ENCODE assay signal across 24 mouse cellular contexts in genomic region chr6:50011071-50011470, GRCm38 (mm10).
DNase-seq lines count a peak whose midpoint lies in the region; ATAC-seq and TF ChIP-seq lines count a peak whose summit lies in the region.
"Had no signal": no experiment of that assay in that cellular context is flagged by ENCODE, and none has a peak within 500 bp of the region (broad histone marks: within the 10 kb centered on the region; RNA-seq: fewer than 3 reads in every experiment).

No protein-coding gene starts in this region.

- no peak overlapping the region for H3K4me3 ChIP-seq in hindbrain, postnatal 0 days (ENCODE audit: low read length)
- no peak overlapping the region for H3K4me3 ChIP-seq in hindbrain, embryonic 14.5 days (replicated peaks; ENCODE audit: low read length)
- H3K4me3 ChIP-seq in brown adipose tissue, adult 24 weeks (ENCODE audit: insufficient read depth, low read depth, low read length): peak overlapping the region; percentile 36
- H3K4me3 ChIP-seq: forebrain, embryonic 10.5 days; heart, adult 2 months; hindbrain, embryonic 13.5 days; intestine, embryonic 15.5 days; limb, embryonic 13.5 days; liver, embryonic 13.5 days; midbrain, embryonic 12.5 days; neural tube, embryonic 12.5 days had no signal

- no peaks in the 10 kb centered on the region for H3K9me3 ChIP-seq in hindbrain, postnatal 0 days (ENCODE audit: low read length)
- H3K9me3 ChIP-seq in hindbrain, embryonic 14.5 days (ENCODE audit: control insufficient read depth, low read length): no peaks in the 10 kb centered on the region
- H3K9me3 ChIP-seq: forebrain, embryonic 10.5 days; hindbrain, embryonic 13.5 days; intestine, embryonic 15.5 days; limb, embryonic 13.5 days; liver, embryonic 13.5 days; midbrain, embryonic 12.5 days; neural tube, embryonic 12.5 days had no signal

- H3K36me3 ChIP-seq in hindbrain, postnatal 0 days (ENCODE audit: insufficient read depth, low read length): no peaks in the 10 kb centered on the region
- no peaks in the 10 kb centered on the region for H3K36me3 ChIP-seq in hindbrain, embryonic 14.5 days (replicated peaks; ENCODE audit: control insufficient read depth, insufficient read depth)
- H3K36me3 ChIP-seq: forebrain, embryonic 10.5 days; hindbrain, embryonic 13.5 days; intestine, embryonic 15.5 days; limb, embryonic 13.5 days; liver, embryonic 13.5 days; midbrain, embryonic 12.5 days; neural tube, embryonic 12.5 days had no signal

- no peak for DNase-seq in hindbrain, postnatal 0 days (ENCODE audit: low spot score)
- no peak for DNase-seq in hindbrain, embryonic 14.5 days (ENCODE audit: low spot score)
- peak; percentile 24 for DNase-seq in CD4-positive helper T cell, adult 2 months (ENCODE audit: low read depth, low spot score)
- peak; percentile 37 for DNase-seq in thymus, postnatal 0 days (ENCODE audit: low spot score)
- DNase-seq in layer of hippocampus, adult 18-20 months (ENCODE audit: low spot score in 2 of 2): no peak
- DNase-seq in layer of hippocampus, adult 9-10 months (ENCODE audit: low spot score): no peak
- no peak for DNase-seq in embryo, embryonic 10.5 days (ENCODE audit: low spot score)
- DNase-seq: adrenal gland, postnatal 14 days; cerebellum, adult 9-10 months; forebrain, postnatal 0 days; gastrocnemius, postnatal 25 days; heart, adult 2 months; kidney, adult 8-10 months; kidney, postnatal 25 days; layer of hippocampus, adult 9-11 months; liver, embryonic 13.5 days; lung, embryonic 14.5 days had no signal

- ATAC-seq in hindbrain, postnatal 0 days: no peak
- ATAC-seq in hindbrain, embryonic 14.5 days (ENCODE audit: low FRiP score): no peak
- ATAC-seq: forebrain, postnatal 0 days; intestine, embryonic 15.5 days had no signal

- 0 out of 2 replicates have a peak, but pooled peaks have one; percentile 5 for TF ChIP-seq CTCF in hindbrain, postnatal 0 days (IDR thresholded peaks at IDR 0.05; ENCODE audit: low read depth)

- no peak overlapping the region for H3K9ac ChIP-seq in hindbrain, postnatal 0 days (replicated peaks; ENCODE audit: low read length)
- H3K9ac ChIP-seq in hindbrain, embryonic 14.5 days: no peak overlapping the region
- H3K9ac ChIP-seq: forebrain, postnatal 0 days; hindbrain, embryonic 13.5 days; intestine, embryonic 15.5 days; limb, embryonic 13.5 days; liver, embryonic 13.5 days; lung, embryonic 14.5 days; midbrain, embryonic 12.5 days; neural tube, embryonic 12.5 days had no signal

- H3K4me1 ChIP-seq in hindbrain, postnatal 0 days (ENCODE audit: insufficient read depth, low read length): no peaks in the 10 kb centered on the region; the same call in 1 of the 2 replicates
- peaks cover 5% of the 10 kb centered on the region for H3K4me1 ChIP-seq in hindbrain, embryonic 14.5 days (replicated peaks; ENCODE audit: control insufficient read depth, insufficient read depth, low read length)
- peaks cover 3% of the 10 kb centered on the region; the same call in 1 of the 2 replicates for H3K4me1 ChIP-seq in brown adipose tissue, adult 24 weeks (ENCODE audit: control insufficient read depth, insufficient read depth, insufficient read length, low read length)
- H3K4me1 ChIP-seq: intestine, embryonic 15.5 days; midbrain, embryonic 12.5 days; neural tube, embryonic 12.5 days had no signal

- WGBS in hindbrain, postnatal 0 days: 74% methylated on average over 12 of the region's 12 CpGs
- 85% methylated on average over 12 of the region's 12 CpGs for WGBS in hindbrain, embryonic 14.5 days

- H3K4me2 ChIP-seq in hindbrain, postnatal 0 days (ENCODE audit: low read depth, low read length): no peak overlapping the region
- no peak overlapping the region for H3K4me2 ChIP-seq in hindbrain, embryonic 14.5 days (replicated peaks)
- H3K4me2 ChIP-seq: hindbrain, embryonic 13.5 days; intestine, embryonic 15.5 days; limb, embryonic 13.5 days; liver, embryonic 13.5 days; lung, embryonic 14.5 days; midbrain, embryonic 12.5 days; neural tube, embryonic 12.5 days had no signal

- no peaks in the 10 kb centered on the region for H3K27me3 ChIP-seq in hindbrain, postnatal 0 days (ENCODE audit: insufficient read depth, low read length)
- H3K27me3 ChIP-seq in hindbrain, embryonic 14.5 days (ENCODE audit: control insufficient read depth, insufficient read depth, low read length): no peaks in the 10 kb centered on the region
- H3K27me3 ChIP-seq: hindbrain, embryonic 13.5 days; intestine, embryonic 15.5 days; limb, embryonic 13.5 days; liver, embryonic 13.5 days; midbrain, embryonic 12.5 days; neural tube, embryonic 12.5 days had no signal

- H3K27ac ChIP-seq in hindbrain, postnatal 0 days: no peak overlapping the region
- H3K27ac ChIP-seq in hindbrain, embryonic 14.5 days: no peak overlapping the region
- peak overlapping the region; percentile 60 for H3K27ac ChIP-seq in brown adipose tissue, adult 24 weeks (replicated peaks; ENCODE audit: low read depth, low read length)
- H3K27ac ChIP-seq: forebrain, embryonic 10.5 days; heart, adult 2 months; intestine, embryonic 15.5 days; limb, embryonic 13.5 days; liver, embryonic 13.5 days; midbrain, embryonic 12.5 days had no signal

Comparison
In these comparisons a context has a peak if more than half of its experiments do, and no peak if none do; other contexts are left out.
1. DNase-seq: peak in CD4-positive helper T cell, adult 2 months (single experiment) and thymus, postnatal 0 days (single experiment); none in hindbrain, postnatal 0 days (single experiment), hindbrain, embryonic 14.5 days (single experiment), layer of hippocampus, adult 18-20 months (0 of 2), layer of hippocampus, adult 9-10 months (single experiment) and embryo, embryonic 10.5 days (single experiment).